Mouse (Mus musculus) liver, postnatal 0 days (tissue): ENCODE results near the gene Per2. TPM values are rescaled to one million over a fixed set of nuclear protein-coding genes. Genes with fewer than 3 reads are reported as not detected.

Source experiments
- ATAC-seq: fragments of 200-750 bp; cut with Nextera tagmentation; 2 replicates; pipeline ENCODE4 v1.8.0; 2017; ENCODE audit warnings: mild to moderate bottlenecking, moderate library complexity
- DNase-seq: peaks from one replicate; pipeline ENCODE4 v3.0.0-alpha.2; 2016
- H3K27ac ChIP-seq: fragments of 300-500 bp; sonication (generic); 2 replicates; pipeline ENCODE4 v1.5.1; 2014; ENCODE audit warnings: antibody characterized with exemption, moderate library complexity, mild to moderate bottlenecking, low read depth
- H3K27me3 ChIP-seq: fragments of 300-500 bp; sonication (generic); 2 replicates; pipeline ENCODE4 v1.6.1; 2014; ENCODE audit warnings: low read length, control low read depth, mixed read lengths; ENCODE audit not compliant: insufficient read depth
- H3K36me3 ChIP-seq: fragments of 300-500 bp; sonication (generic); replicated peaks from 2 replicates; pipeline ENCODE4 v1.6.1; 2014; ENCODE audit warnings: mild to moderate bottlenecking, control low read depth, low read length, moderate library complexity, mixed read lengths; ENCODE audit not compliant: insufficient read depth
- H3K4me1 ChIP-seq: fragments of 300-500 bp; sonication (generic); 2 replicates; pipeline ENCODE4 v1.6.1; 2014; ENCODE audit warnings: antibody characterized with exemption, mild to moderate bottlenecking, control low read depth; ENCODE audit not compliant: insufficient read depth
- H3K4me2 ChIP-seq: fragments of 300-500 bp; sonication (generic); 2 replicates; pipeline ENCODE4 v1.6.1; 2014; ENCODE audit warnings: low read depth, mild to moderate bottlenecking, low read length, moderate library complexity, mixed read lengths
- H3K4me3 ChIP-seq: fragments of 300-500 bp; sonication (generic); 2 replicates; pipeline ENCODE4 v1.5.1; 2014; ENCODE audit warnings: low read depth, low read length
- H3K9ac ChIP-seq: fragments of 300-500 bp; sonication (generic); replicated peaks from 2 replicates; pipeline ENCODE4 v1.6.1; 2014; ENCODE audit warnings: mild to moderate bottlenecking, moderate library complexity
- H3K9me3 ChIP-seq: fragments of 300-500 bp; sonication (generic); 2 replicates; pipeline ENCODE4 v1.6.1; 2016; ENCODE audit warnings: mild to moderate bottlenecking, control low read depth, low read length, mixed read lengths
- CTCF ChIP-seq: sonication (generic); IDR thresholded peaks from 2 replicates; pipeline ENCODE4 v1.5.1; 2016; ENCODE audit warnings: antibody characterized with exemption, low read depth
- EP300 ChIP-seq: IDR thresholded peaks from 2 replicates; pipeline ENCODE4 v1.6.1; 2016; ENCODE audit warnings: antibody characterized with exemption, low read depth, mild to moderate bottlenecking
- WGBS: fragments of 180-500 bp; shearing (Covaris S2); extraction: QIAGEN DNeasy Blood & Tissue Kit; methylation state at CpG from one replicate; pipeline ENCODE4 v1.1.7; 2014; ENCODE audit not compliant: insufficient replicate concordance; 5-methylcytosine and 5-hydroxymethylcytosine counted together
- polyA plus RNA-seq: library from polyadenylated mRNA; unstranded; fragments of >200 nt; fragmentation: Nextera tagmentation; extraction: Ambion mirVana; gene quantifications from 2 replicates; pipeline ENCODE4 v1.2.1, GENCODE M21; 2015

Gene Per2
- polyA plus RNA-seq, 1 experiment from 2014 or later = 2.5 TPM

DNA sequence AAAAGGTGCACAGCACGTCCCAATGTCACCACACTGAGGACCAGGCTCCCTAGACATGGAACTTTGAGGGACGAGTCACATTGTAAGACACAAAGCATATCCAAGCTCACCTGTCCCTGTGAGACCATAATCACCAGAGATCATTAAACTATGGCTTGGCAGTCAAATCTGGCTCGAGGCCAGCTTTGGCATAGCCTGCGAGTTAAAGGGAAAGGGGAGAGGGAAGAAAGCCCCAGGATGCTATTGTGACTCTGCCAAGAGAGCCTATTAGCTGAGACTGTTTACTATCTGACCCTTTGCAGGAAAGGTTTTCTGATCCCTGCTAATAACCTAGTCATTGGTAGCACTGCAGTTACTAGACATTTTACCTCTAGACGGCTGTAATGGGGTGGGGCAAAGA, 5.3 kb upstream of the Per2 start:
- TF ChIP-seq CTCF = no peak
- TF ChIP-seq EP300 = no peak
- peak overlapping the region; percentile 66 for H3K27ac ChIP-seq

DNA sequence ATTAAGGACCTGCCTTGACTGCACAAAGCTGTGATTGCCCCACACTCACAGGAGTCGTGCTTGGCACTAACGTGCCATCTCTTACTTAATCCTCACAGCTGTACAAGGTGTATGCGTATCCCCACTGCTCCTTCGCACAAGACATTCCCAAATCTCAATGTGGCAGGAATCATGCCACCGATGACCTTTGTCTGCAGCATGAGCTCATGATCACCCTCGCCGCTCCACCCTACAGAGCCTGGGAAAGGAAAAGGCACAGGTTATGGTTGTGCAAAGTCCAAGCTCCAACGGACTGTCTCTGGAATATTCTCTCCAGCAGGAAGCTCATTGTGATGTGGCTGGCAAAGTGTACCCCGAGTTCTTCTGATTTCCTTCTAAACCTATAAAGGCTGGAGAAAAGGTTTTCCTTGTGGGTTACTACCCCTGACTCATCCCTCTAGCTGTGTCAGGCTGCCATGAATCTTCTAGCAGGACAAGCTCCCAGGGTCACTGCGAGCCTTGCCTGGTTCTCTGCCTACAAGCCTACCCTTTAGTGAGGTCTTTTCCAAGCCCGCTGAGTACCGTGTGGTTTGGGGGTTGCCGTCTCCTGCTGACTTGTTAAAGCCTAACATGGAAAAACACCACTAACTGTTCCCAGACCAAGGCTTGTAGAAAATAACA, 4.3 kb upstream of the Per2 start:
- no peak for ATAC-seq
- Histone ChIP-seq H3K4me2 (no peak overlapping the region), H3K4me3 (no peak overlapping the region), H3K27me3 (no peaks in the 10 kb centered on the region), H3K27ac (peak overlapping the region; percentile 64; the same call in 1 of the 2 replicates), H3K9ac (no peak overlapping the region), H3K9me3 (no peaks in the 10 kb centered on the region), H3K4me1 (peaks cover 18% of the 10 kb centered on the region), H3K36me3 (no peaks in the 10 kb centered on the region)
- TF ChIP-seq CTCF (no peak), EP300 (no peak)
- DNase-seq = no peak
- WGBS = 77% methylated on average over 13 of the region's 13 CpGs

More for the DNA sequence above, 5.3 kb upstream of the Per2 start:
- ATAC-seq (no peak), DNase-seq (no peak)
- WGBS = 56% methylated on average over 5 of the region's 5 CpGs
- Histone ChIP-seq H3K4me3 (no peak overlapping the region), H3K4me1 (peaks cover 14% of the 10 kb centered on the region), H3K4me2 (peak overlapping the region; percentile 56), H3K9ac (no peak overlapping the region), H3K9me3 (no peaks in the 10 kb centered on the region), H3K36me3 (no peaks in the 10 kb centered on the region), H3K27me3 (no peaks in the 10 kb centered on the region)

DNA sequence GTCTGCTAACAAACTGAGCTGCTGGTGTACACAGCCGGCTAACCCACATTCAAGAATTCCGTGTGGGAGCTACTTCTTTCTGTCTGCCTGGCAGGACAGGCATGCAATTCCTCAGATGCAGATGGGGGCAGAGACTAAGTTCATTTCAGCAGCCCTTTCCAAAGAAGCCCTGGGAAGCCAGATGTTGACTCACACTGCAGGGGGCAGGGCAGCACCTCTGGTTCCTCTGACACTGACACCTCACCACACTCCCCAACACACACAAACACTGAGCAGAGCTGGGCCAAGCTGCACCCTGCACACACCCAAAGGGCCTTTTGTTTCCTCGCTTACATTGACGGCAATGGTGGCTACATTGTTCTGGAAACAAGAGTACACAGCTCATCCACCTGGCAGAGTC, 1.4 kb upstream of the Per2 start:
- no peak overlapping the region for H3K27ac ChIP-seq
- WGBS = 40% methylated on average over 4 of the region's 4 CpGs
- TF ChIP-seq CTCF (peak; percentile 32), EP300 (no peak)

DNA sequence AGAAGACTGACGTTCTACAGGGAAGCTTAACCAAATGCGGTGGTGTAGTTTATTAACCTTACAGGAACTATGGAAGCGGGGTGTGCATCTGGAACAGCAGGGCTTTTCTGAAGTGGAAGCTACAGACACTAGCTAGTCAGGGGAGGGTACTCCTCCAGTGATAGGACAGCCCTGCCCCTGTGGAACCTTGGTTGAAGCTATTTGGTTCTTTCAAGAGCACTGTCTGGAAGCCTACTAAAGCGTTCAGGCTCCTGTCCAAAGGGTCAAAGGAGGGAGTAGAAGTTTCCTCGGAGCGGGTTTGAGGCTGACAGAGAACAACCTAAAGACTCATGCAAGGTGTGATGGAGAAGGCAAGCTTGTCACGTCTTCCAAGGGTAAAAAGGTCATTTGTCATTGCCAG, 945 bp upstream of the Per2 start:
- Histone ChIP-seq H3K9me3 (no peaks in the 10 kb centered on the region), H3K9ac (0 out of 2 replicates have a peak overlapping the region, but pooled peaks have one; percentile 8), H3K36me3 (no peaks in the 10 kb centered on the region), H3K27me3 (no peaks in the 10 kb centered on the region), H3K27ac (no peak overlapping the region), H3K4me3 (peak overlapping the region; percentile 70), H3K4me1 (peaks cover 42% of the 10 kb centered on the region), H3K4me2 (peak overlapping the region; percentile 90)
- ATAC-seq (no peak), DNase-seq (no peak)
- TF ChIP-seq CTCF (no peak), EP300 (no peak)
- 31% methylated on average over 7 of the region's 7 CpGs for WGBS

More for the DNA sequence above, 1.4 kb upstream of the Per2 start:
- peaks cover 37% of the 10 kb centered on the region for H3K4me1 ChIP-seq
- no peaks in the 10 kb centered on the region for H3K27me3 ChIP-seq
- no peak overlapping the region for H3K4me2 ChIP-seq
- H3K9ac ChIP-seq = no peak overlapping the region
- no peaks in the 10 kb centered on the region for H3K36me3 ChIP-seq
- no peak overlapping the region for H3K4me3 ChIP-seq
- H3K9me3 ChIP-seq = no peaks in the 10 kb centered on the region
- ATAC-seq (no peak), DNase-seq (peak; percentile 39)

DNA sequence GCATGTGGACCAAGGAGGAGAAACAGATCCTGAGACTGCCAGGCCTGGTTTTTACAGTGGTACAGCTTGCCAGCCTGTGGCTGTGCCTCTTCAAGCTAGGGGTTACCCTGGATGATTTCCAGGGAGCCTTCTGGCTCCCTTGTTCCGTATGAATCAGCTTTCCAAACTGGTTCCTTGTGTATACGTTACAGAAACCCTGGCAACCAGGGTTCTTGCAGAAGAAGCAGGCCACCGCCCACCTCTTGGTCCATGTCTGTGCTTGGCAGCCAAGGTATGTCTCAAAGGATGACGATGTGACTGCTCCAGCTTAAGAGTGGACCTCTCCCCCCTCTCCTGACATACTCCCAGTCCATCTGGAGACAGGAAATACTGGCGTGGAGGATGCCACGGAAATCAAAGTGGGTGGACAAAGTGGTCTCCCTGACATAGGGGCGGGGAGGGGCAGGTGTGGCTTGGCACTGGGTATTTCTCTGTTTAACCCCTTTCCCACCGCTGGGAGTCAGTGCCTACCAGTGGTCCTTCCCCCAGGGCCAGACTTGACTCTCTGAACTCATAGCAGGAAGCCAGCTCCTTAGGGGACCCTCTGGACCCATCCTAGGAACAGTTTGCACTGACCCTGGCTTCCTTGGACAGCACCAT, 782 bp downstream of the Per2 start:
- 22% methylated on average over 8 of the region's 8 CpGs for WGBS
- Histone ChIP-seq H3K4me1 (peaks cover 59% of the 10 kb centered on the region), H3K36me3 (no peaks in the 10 kb centered on the region), H3K27me3 (no peaks in the 10 kb centered on the region), H3K4me2 (peak overlapping the region; percentile 90), H3K4me3 (peak overlapping the region; percentile 70), H3K9ac (peak overlapping the region; percentile 81), H3K27ac (peak overlapping the region; percentile 93), H3K9me3 (no peaks in the 10 kb centered on the region)
- DNase-seq = no peak
- TF ChIP-seq CTCF (peak; percentile 19; the same call in 1 of the 2 replicates), EP300 (no peak)
- ATAC-seq = no peak

DNA sequence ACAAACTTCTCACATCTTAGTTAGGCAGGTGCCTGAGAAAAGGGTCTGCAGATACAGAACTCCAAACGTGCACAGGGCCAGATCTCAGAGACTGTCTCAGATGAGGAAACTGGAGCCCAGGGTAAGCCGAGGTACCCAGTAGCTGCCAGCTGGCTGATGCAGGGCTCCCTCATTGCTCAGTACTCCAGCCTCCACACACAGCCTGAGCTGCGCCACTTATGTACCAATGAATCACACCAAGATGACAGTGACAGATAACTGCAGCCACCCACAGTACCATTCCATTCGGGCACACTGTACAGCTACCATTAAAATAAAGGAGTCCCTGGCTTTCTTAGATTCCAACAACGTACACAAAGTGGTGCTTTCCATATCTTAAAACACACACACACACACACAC, 1.4 kb downstream of the Per2 start:
- DNase-seq (no peak), ATAC-seq (no peak)
- TF ChIP-seq EP300 = no peak
- TF ChIP-seq CTCF = no peak
- Histone ChIP-seq H3K4me1 (peaks cover 65% of the 10 kb centered on the region), H3K4me3 (peak overlapping the region; percentile 70), H3K27me3 (no peaks in the 10 kb centered on the region), H3K9ac (peak overlapping the region; percentile 81), H3K4me2 (peak overlapping the region; percentile 90), H3K27ac (peak overlapping the region; percentile 93), H3K36me3 (no peaks in the 10 kb centered on the region), H3K9me3 (no peaks in the 10 kb centered on the region)
- WGBS = 31% methylated on average over 5 of the region's 5 CpGs
